Mouse (Mus musculus): ENCODE measurements around the gene Med10. TPM values are rescaled to one million over a fixed set of nuclear protein-coding genes. Genes with fewer than 3 reads are reported as not detected.

Gene Med10
- polyA plus RNA-seq, 1 experiment: 34.7 TPM

GRCm38 (mm10) chr13:69830606-69831005, 28.4 kb downstream of the Med10 start:
- 84% methylated on average over 8 of the region's 8 CpGs for WGBS
- Histone ChIP-seq H3K27ac (ENCODE audit: insufficient read depth, low read depth, low read length) (no peak overlapping the region), H3K36me3 (ENCODE audit: control insufficient read depth, insufficient read depth, low read length) (no peaks in the 10 kb centered on the region), H3K4me3 (ENCODE audit: insufficient read depth, low read depth, low read length) (no peak overlapping the region), H3K4me1 (ENCODE audit: control insufficient read depth, insufficient read depth, low read length) (no peaks in the 10 kb centered on the region), H3K27me3 (replicated peaks; ENCODE audit: control insufficient read depth, insufficient read depth, low read length) (no peaks in the 10 kb centered on the region)
- no peak for DNase-seq
- TF ChIP-seq CTCF (conservative IDR thresholded peaks at IDR 0.05; ENCODE audit: insufficient read depth, insufficient read length, low read depth, low read length) (no peak), POLR2A (IDR thresholded peaks at IDR 0.05; ENCODE audit: low read depth, low read length) (no peak)

GRCm38 (mm10) chr13:69832578-69832977, 30.4 kb downstream of the Med10 start:
- no peaks in the 10 kb centered on the region for H3K4me1 ChIP-seq (ENCODE audit: control insufficient read depth, insufficient read depth, low read length)
- no peak for TF ChIP-seq CTCF (conservative IDR thresholded peaks at IDR 0.05; ENCODE audit: insufficient read depth, insufficient read length, low read depth, low read length)
- no peak for TF ChIP-seq POLR2A (IDR thresholded peaks at IDR 0.05; ENCODE audit: low read depth, low read length)
- WGBS: 78% methylated on average over 9 of the region's 9 CpGs
- no peak overlapping the region for H3K27ac ChIP-seq (ENCODE audit: insufficient read depth, low read depth, low read length)
- H3K36me3 ChIP-seq (ENCODE audit: control insufficient read depth, insufficient read depth, low read length): no peaks in the 10 kb centered on the region
- no peak overlapping the region for H3K4me3 ChIP-seq (ENCODE audit: insufficient read depth, low read depth, low read length)
- H3K27me3 ChIP-seq (replicated peaks; ENCODE audit: control insufficient read depth, insufficient read depth, low read length): no peaks in the 10 kb centered on the region; the same call in 1 of the 2 replicates
- no peak for DNase-seq

DNA sequence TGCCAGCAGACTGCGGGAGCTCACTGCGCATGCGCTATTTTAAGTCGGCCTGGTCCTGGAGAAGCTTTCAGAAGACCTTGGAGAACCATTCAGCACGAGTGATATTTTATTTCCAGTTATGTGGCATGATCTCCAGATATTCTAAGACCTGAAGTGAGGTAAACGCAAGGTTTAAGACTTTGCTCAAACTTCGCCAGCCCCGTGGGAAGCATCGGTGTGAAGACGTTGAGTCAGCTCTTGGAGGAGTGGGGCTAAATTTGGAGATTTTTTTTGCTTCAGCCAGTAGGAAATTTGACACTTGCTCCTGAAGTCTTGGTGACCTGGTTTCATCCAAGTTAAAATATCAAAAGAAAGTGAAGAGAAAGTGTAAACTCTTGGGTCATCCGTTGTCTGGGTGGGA, 31.2 kb downstream of the Med10 start:
- Histone ChIP-seq H3K27me3 (replicated peaks; ENCODE audit: control insufficient read depth, insufficient read depth, low read length) (no peaks in the 10 kb centered on the region; the same call in 1 of the 2 replicates), H3K4me1 (ENCODE audit: control insufficient read depth, insufficient read depth, low read length) (no peaks in the 10 kb centered on the region), H3K27ac (ENCODE audit: insufficient read depth, low read depth, low read length) (no peak overlapping the region), H3K36me3 (ENCODE audit: control insufficient read depth, insufficient read depth, low read length) (no peaks in the 10 kb centered on the region), H3K4me3 (ENCODE audit: insufficient read depth, low read depth, low read length) (no peak overlapping the region)
- TF ChIP-seq POLR2A (IDR thresholded peaks at IDR 0.05; ENCODE audit: low read depth, low read length) (no peak), CTCF (conservative IDR thresholded peaks at IDR 0.05; ENCODE audit: insufficient read depth, insufficient read length, low read depth, low read length) (no peak)
- DNase-seq: no peak
- 84% methylated on average over 11 of the region's 11 CpGs for WGBS

DNA sequence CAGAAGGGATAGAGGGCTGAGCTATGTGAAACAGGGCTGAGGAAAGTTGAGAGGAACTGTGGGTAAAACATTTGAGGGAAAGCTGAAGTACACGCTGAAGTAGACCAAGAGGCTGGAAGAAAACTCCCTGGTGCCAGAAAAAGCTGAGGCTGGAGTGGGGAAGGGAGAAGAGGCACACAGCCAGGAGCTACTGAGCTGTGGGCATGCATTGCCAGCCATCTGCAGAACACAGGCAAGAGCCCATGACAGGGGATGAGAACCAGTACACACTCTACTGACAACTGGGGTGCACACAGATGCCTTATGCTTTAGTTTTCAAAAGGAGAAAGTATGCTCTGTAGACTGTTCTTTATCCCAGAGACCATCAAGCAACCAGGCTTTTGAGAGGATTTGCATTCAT, 43.4 kb downstream of the Med10 start:
- no peaks in the 10 kb centered on the region for H3K36me3 ChIP-seq (ENCODE audit: control insufficient read depth, insufficient read depth, low read length)
- no peak for DNase-seq
- 77% methylated on average over 1 of the region's 1 CpGs for WGBS
- H3K27me3 ChIP-seq (replicated peaks; ENCODE audit: control insufficient read depth, insufficient read depth, low read length): no peaks in the 10 kb centered on the region
- H3K27ac ChIP-seq (ENCODE audit: insufficient read depth, low read depth, low read length): no peak overlapping the region
- H3K4me3 ChIP-seq (ENCODE audit: insufficient read depth, low read depth, low read length): no peak overlapping the region
- H3K4me1 ChIP-seq (ENCODE audit: control insufficient read depth, insufficient read depth, low read length): no peaks in the 10 kb centered on the region
- TF ChIP-seq POLR2A (IDR thresholded peaks at IDR 0.05; ENCODE audit: low read depth, low read length) (no peak), CTCF (conservative IDR thresholded peaks at IDR 0.05; ENCODE audit: insufficient read depth, insufficient read length, low read depth, low read length) (no peak)

GRCm38 (mm10) chr13:69849579-69849978, 47.4 kb downstream of the Med10 start:
- no peaks in the 10 kb centered on the region for H3K36me3 ChIP-seq (ENCODE audit: control insufficient read depth, insufficient read depth, low read length)
- no peaks in the 10 kb centered on the region for H3K4me1 ChIP-seq (ENCODE audit: control insufficient read depth, insufficient read depth, low read length)
- no peak overlapping the region for H3K27ac ChIP-seq (ENCODE audit: insufficient read depth, low read depth, low read length)
- no peak for DNase-seq
- H3K27me3 ChIP-seq (replicated peaks; ENCODE audit: control insufficient read depth, insufficient read depth, low read length): no peaks in the 10 kb centered on the region
- H3K4me3 ChIP-seq (ENCODE audit: insufficient read depth, low read depth, low read length): no peak overlapping the region
- TF ChIP-seq CTCF (conservative IDR thresholded peaks at IDR 0.05; ENCODE audit: insufficient read depth, insufficient read length, low read depth, low read length): no peak
- no peak for TF ChIP-seq POLR2A (IDR thresholded peaks at IDR 0.05; ENCODE audit: low read depth, low read length)
- WGBS: 88% methylated on average over 1 of the region's 1 CpGs

GRCm38 (mm10) chr13:69852313-69852712, 50.1 kb downstream of the Med10 start:
- Histone ChIP-seq H3K36me3 (ENCODE audit: control insufficient read depth, insufficient read depth, low read length) (no peaks in the 10 kb centered on the region), H3K4me1 (ENCODE audit: control insufficient read depth, insufficient read depth, low read length) (no peaks in the 10 kb centered on the region), H3K27ac (ENCODE audit: insufficient read depth, low read depth, low read length) (no peak overlapping the region), H3K4me3 (ENCODE audit: insufficient read depth, low read depth, low read length) (no peak overlapping the region), H3K27me3 (replicated peaks; ENCODE audit: control insufficient read depth, insufficient read depth, low read length) (no peaks in the 10 kb centered on the region)
- TF ChIP-seq CTCF (conservative IDR thresholded peaks at IDR 0.05; ENCODE audit: insufficient read depth, insufficient read length, low read depth, low read length): no peak
- TF ChIP-seq POLR2A (IDR thresholded peaks at IDR 0.05; ENCODE audit: low read depth, low read length): no peak
- WGBS: 55% methylated on average over 5 of the region's 5 CpGs
- no peak for DNase-seq

GRCm38 (mm10) chr13:69853425-69854043, 51.3 kb downstream of the Med10 start:
- no peak for DNase-seq
- no peak overlapping the region for H3K4me3 ChIP-seq (ENCODE audit: insufficient read depth, low read depth, low read length)
- no peaks in the 10 kb centered on the region for H3K4me1 ChIP-seq (ENCODE audit: control insufficient read depth, insufficient read depth, low read length)
- H3K36me3 ChIP-seq (ENCODE audit: control insufficient read depth, insufficient read depth, low read length): no peaks in the 10 kb centered on the region
- TF ChIP-seq CTCF (conservative IDR thresholded peaks at IDR 0.05; ENCODE audit: insufficient read depth, insufficient read length, low read depth, low read length) (no peak), POLR2A (IDR thresholded peaks at IDR 0.05; ENCODE audit: low read depth, low read length) (no peak)
- H3K27ac ChIP-seq (ENCODE audit: insufficient read depth, low read depth, low read length): no peak overlapping the region
- WGBS: 69% methylated on average over 5 of the region's 5 CpGs
- H3K27me3 ChIP-seq (replicated peaks; ENCODE audit: control insufficient read depth, insufficient read depth, low read length): no peaks in the 10 kb centered on the region; the same call in 1 of the 2 replicates
